Mouse (Mus musculus) erythroid progenitor cell, adult 5-6 weeks (primary cell): ENCODE data around the gene 2810021J22Rik. TPM values are rescaled to one million over a fixed set of nuclear protein-coding genes. Genes with fewer than 3 reads are reported as not detected.

Experiments
- ATAC-seq: replicated peaks from 2 replicates; pipeline ENCODE4 v1.8.0; 2016; ENCODE audit warnings: moderate number of reproducible peaks, mild to moderate bottlenecking, moderate TSS enrichment, inconsistent platforms; ENCODE audit not compliant: poor library complexity, low FRiP score, severe bottlenecking
- total RNA-seq, 2 experiments: library from RNA; stranded (forward) in 1 of 2; stranded (reverse) in 1 of 2; fragments of 150-400 nt in 1 of 2; fragments of 186-747, 209-891 nt in 1 of 2; gene quantifications; 2 replicates each; pipeline versions ENCODE4 v1.2.3 to v1.2.4; 2015 to 2017; ENCODE audit warnings: low replicate concordance in 2 of 2

The 2810021J22Rik gene
- total RNA-seq, 2 experiments from 2014 or later, result 2.7 to 11.3 TPM

DNA sequence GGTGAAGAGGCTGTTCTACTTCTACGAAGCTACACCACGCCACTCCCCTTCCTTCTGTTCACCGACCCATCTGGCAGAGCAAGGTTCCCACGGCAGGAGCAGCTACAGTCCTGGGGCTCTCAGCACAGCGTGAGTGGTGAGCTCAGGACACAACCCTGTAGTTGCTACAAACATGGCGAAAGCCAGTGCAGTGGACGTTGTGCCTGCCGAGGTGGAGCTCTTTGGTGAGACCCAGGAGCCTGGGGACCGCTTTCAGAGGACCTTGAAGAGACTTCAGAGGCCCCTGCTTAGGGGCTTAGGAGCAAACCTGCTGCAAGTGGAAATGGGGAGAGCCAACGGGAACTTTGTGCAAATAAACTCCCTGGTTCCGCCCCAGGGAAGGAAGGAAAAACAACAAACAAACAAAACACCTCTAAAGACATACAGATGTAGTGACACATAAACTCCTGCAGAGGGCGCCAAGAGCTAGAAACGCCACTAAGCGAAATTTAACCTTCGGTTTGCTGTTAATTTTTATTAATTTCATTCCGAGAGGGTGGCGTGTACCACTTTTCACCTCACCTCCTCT, 47.5 kb downstream of the 2810021J22Rik start:
- ATAC-seq, result peak; percentile 26

- peak; percentile 53 for ATAC-seq
Measured at GRCm38 (mm10) chr11:58916879-58917744, 50.1 kb downstream of the 2810021J22Rik start.

DNA sequence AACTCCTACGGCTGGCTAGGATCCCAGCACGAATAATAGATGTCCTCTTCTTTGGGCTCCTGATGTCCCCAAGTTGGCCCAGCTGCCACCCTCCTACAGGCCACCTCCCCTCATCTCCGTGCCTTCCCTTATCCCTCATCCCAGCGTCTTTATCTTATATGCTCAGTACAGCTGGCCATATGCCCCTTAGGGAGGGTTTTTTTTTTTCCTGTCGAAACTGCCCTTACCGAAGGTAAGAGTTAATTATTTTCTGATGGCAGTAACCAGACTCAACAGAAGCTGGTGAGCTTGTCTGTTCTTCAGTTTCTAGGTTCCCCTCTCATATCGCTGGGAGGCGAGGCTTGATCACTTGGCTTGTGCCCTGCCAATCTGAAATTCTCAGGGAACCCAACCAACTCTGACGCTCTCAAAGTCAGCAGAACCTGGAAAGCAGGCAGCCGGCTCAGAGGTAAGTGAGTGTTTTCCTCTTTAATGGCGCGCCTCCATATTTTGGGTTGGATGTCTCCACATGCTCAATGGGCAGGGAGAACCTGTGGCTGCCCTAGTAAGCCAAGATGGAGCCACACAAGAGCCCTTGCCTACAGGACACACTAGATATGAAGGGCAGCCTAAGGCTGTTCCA, 50.8 kb downstream of the 2810021J22Rik start, which contains the start of gene Btnl10:
TSS of gene Btnl10 (plus strand) at position 164 of the 622 bp plus-strand sequence.
- ATAC-seq, result peak; percentile 66

DNA sequence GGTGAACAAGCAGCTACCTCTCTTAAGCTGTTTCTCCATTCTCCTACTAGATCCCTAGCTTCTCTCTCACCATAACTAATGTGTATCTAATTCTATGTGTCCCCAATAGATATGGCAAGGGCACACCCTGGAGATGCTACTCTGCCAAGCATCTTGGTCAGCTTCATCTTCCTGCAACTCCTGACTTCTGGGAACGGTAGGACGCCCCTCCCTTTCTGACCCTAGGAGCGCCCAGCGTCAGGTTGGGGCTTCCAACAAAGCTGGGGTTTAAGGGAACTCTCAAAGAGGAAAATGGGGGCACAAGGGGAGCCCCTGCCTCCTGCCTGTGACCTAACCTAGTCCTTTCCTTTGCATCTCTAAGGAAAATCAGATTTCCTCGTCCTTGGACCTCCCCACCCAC, 51.7 kb downstream of the 2810021J22Rik start:
- peak; percentile 42 for ATAC-seq

DNA sequence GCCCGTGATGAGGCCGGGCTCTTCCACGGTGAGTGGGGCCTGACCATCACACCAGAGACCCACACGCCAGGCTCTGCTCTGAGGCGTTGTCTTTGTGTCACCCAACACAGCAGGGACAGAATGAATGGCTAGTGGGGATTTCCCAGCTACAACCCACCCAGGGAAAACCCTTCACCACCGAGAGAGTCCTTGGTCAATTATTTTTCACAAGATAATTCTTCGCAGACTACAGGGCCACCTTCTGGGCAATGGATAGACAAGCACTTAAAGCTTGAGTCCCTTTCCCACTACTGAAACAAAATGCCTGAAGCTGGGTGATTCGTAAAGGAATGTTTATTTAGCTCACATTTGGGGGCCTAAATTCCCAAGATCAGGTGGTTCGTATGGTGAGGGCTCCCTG, 55.4 kb downstream of the 2810021J22Rik start:
- ATAC-seq, result no peak

DNA sequence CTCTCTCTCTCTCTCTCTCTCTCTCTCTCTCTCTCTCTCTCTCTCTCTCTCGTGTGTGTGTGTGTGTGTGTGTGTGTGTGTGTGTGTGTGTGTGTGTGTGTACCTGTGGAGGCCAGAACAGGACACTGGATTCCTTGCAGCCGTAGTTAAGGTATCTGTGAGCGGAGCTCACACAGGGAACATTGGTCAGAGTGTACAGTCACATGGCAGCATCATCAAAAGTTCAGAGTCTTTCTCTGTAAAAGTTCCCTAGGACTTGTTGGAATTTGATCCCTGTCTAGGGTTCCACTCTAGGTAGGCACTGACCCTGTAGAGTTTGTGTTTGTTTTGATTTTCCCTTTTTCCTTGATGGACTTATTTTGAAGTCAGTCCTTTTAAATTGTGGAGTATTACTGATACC, 59.6 kb downstream of the 2810021J22Rik start:
- ATAC-seq, result no peak

GRCm38 (mm10) chr11:58927053-58927452, 60.0 kb downstream of the 2810021J22Rik start:
- no peak for ATAC-seq

GRCm38 (mm10) chr11:58927790-58928651, 61.0 kb downstream of the 2810021J22Rik start:
- ATAC-seq, result peak; percentile 77

GRCm38 (mm10) chr11:58929055-58929454, 62.0 kb downstream of the 2810021J22Rik start:
- ATAC-seq, result no peak

DNA sequence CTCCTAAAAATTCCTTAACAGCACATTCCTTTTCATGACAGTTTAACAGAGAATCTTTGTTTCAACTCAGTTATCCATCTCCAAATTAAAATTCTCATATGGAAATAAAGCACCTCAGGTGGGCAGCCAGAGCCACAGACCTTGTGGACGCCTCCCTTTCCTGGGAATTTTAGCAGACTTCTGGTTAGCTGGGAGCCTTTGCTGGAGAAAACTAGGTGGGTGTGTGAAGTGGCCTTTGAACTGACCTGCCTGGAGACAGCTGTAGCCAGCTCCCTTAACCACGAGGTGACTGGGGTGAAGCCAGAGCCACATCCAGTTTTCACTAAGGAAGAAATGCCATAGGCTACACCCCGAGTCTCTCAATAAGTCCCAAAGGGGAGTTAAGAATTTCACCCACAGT, 62.6 kb downstream of the 2810021J22Rik start:
- ATAC-seq, result no peak

GRCm38 (mm10) chr11:58930254-58930653, 63.2 kb downstream of the 2810021J22Rik start:
- peak; percentile 53 for ATAC-seq

GRCm38 (mm10) chr11:58931576-58931975, 64.6 kb downstream of the 2810021J22Rik start:
- no peak for ATAC-seq

Other genes starting within 250 kb of the 2810021J22Rik start
- not detected in 2 replicates for gene Olfr323, start 236.7 kb upstream of the 2810021J22Rik start, total RNA-seq (2015; ENCODE audit: low replicate concordance)
- gene Olfr323, start 236.7 kb upstream of the 2810021J22Rik start, total RNA-seq (2017; ENCODE audit: low replicate concordance), result not detected in 2 replicates
- 56.9 and 65.4 TPM in 2 replicates for gene Trim58, start 226.8 kb upstream of the 2810021J22Rik start, total RNA-seq (2015; ENCODE audit: low replicate concordance)
- gene Trim58, start 226.8 kb upstream of the 2810021J22Rik start, total RNA-seq (2017; ENCODE audit: low replicate concordance), result 45.0 and 61.1 TPM in 2 replicates
- gene Olfr322, start 208.4 kb upstream of the 2810021J22Rik start, total RNA-seq (2015; ENCODE audit: low replicate concordance), result 0.42 TPM in 1 of 2 replicates, not detected in the other
- gene Olfr322, start 208.4 kb upstream of the 2810021J22Rik start, total RNA-seq (2017; ENCODE audit: low replicate concordance), result 0.77 and 1.9 TPM in 2 replicates
- gene Olfr320, start 186.1 kb upstream of the 2810021J22Rik start, total RNA-seq (2015; ENCODE audit: low replicate concordance), result not detected in 2 replicates
- not detected in 2 replicates for gene Olfr320, start 186.1 kb upstream of the 2810021J22Rik start, total RNA-seq (2017; ENCODE audit: low replicate concordance)
- not detected in 2 replicates for gene Olfr319, start 168.1 kb upstream of the 2810021J22Rik start, total RNA-seq (2015; ENCODE audit: low replicate concordance)
- gene Olfr319, start 168.1 kb upstream of the 2810021J22Rik start, total RNA-seq (2017; ENCODE audit: low replicate concordance), result not detected in 2 replicates
- not detected in 2 replicates for gene Olfr318, start 143.2 kb upstream of the 2810021J22Rik start, total RNA-seq (2015; ENCODE audit: low replicate concordance)
- gene Olfr318, start 143.2 kb upstream of the 2810021J22Rik start, total RNA-seq (2017; ENCODE audit: low replicate concordance), result not detected in 2 replicates
- gene Olfr317, start 128.0 kb upstream of the 2810021J22Rik start, total RNA-seq (2015; ENCODE audit: low replicate concordance), result not detected in 2 replicates
- gene Olfr317, start 128.0 kb upstream of the 2810021J22Rik start, total RNA-seq (2017; ENCODE audit: low replicate concordance), result not detected in 2 replicates
- not detected in 2 replicates for gene Olfr316, start 114.5 kb upstream of the 2810021J22Rik start, total RNA-seq (2015; ENCODE audit: low replicate concordance)
- gene Olfr316, start 114.5 kb upstream of the 2810021J22Rik start, total RNA-seq (2017; ENCODE audit: low replicate concordance), result not detected in 2 replicates
- gene Olfr315, start 94.0 kb upstream of the 2810021J22Rik start, total RNA-seq (2015; ENCODE audit: low replicate concordance), result not detected in 2 replicates
- not detected in 2 replicates for gene Olfr315, start 94.0 kb upstream of the 2810021J22Rik start, total RNA-seq (2017; ENCODE audit: low replicate concordance)
- gene Olfr314, start 84.3 kb upstream of the 2810021J22Rik start, total RNA-seq (2015; ENCODE audit: low replicate concordance), result not detected in 2 replicates
- gene Olfr314, start 84.3 kb upstream of the 2810021J22Rik start, total RNA-seq (2017; ENCODE audit: low replicate concordance), result not detected in 2 replicates
- gene Fam183b, start 65.3 kb upstream of the 2810021J22Rik start, total RNA-seq (2015; ENCODE audit: low replicate concordance), result not detected in 2 replicates
- not detected in 2 replicates for gene Fam183b, start 65.3 kb upstream of the 2810021J22Rik start, total RNA-seq (2017; ENCODE audit: low replicate concordance)
- gene Olfr313, start 52.2 kb upstream of the 2810021J22Rik start, total RNA-seq (2015; ENCODE audit: low replicate concordance), result not detected in 2 replicates
- not detected in 2 replicates for gene Olfr313, start 52.2 kb upstream of the 2810021J22Rik start, total RNA-seq (2017; ENCODE audit: low replicate concordance)
- gene Olfr312, start 38.0 kb upstream of the 2810021J22Rik start, total RNA-seq (2015; ENCODE audit: low replicate concordance), result not detected in 2 replicates
- not detected in 2 replicates for gene Olfr312, start 38.0 kb upstream of the 2810021J22Rik start, total RNA-seq (2017; ENCODE audit: low replicate concordance)
- gene Olfr311, start 28.0 kb upstream of the 2810021J22Rik start, total RNA-seq (2015; ENCODE audit: low replicate concordance), result not detected in 2 replicates
- gene Olfr311, start 28.0 kb upstream of the 2810021J22Rik start, total RNA-seq (2017; ENCODE audit: low replicate concordance), result not detected in 2 replicates
- 11.5 and 13.4 TPM in 2 replicates for gene Gm12258, start 20.1 kb upstream of the 2810021J22Rik start, total RNA-seq (2015; ENCODE audit: low replicate concordance)
- 11.0 and 32.9 TPM in 2 replicates for gene Gm12258, start 20.1 kb upstream of the 2810021J22Rik start, total RNA-seq (2017; ENCODE audit: low replicate concordance)
- 79.2 and 83.3 TPM in 2 replicates for gene Zfp39, start 37.0 kb downstream of the 2810021J22Rik start, total RNA-seq (2015; ENCODE audit: low replicate concordance)
- 44.4 and 49.4 TPM in 2 replicates for gene Zfp39, start 37.0 kb downstream of the 2810021J22Rik start, total RNA-seq (2017; ENCODE audit: low replicate concordance)
- 407 and 422 TPM in 2 replicates for gene Btnl10, start 50.7 kb downstream of the 2810021J22Rik start, total RNA-seq (2015; ENCODE audit: low replicate concordance)
- gene Btnl10, start 50.7 kb downstream of the 2810021J22Rik start, total RNA-seq (2017; ENCODE audit: low replicate concordance), result 484 and 553 TPM in 2 replicates
- gene Rnf187, start 71.7 kb downstream of the 2810021J22Rik start, total RNA-seq (2015; ENCODE audit: low replicate concordance), result 104 and 109 TPM in 2 replicates
- 104 and 117 TPM in 2 replicates for gene Rnf187, start 71.7 kb downstream of the 2810021J22Rik start, total RNA-seq (2017; ENCODE audit: low replicate concordance)
- gene Hist3h2ba, start 81.7 kb downstream of the 2810021J22Rik start, total RNA-seq (2015; ENCODE audit: low replicate concordance), result 265 and 290 TPM in 2 replicates
- 136 and 409 TPM in 2 replicates for gene Hist3h2ba, start 81.7 kb downstream of the 2810021J22Rik start, total RNA-seq (2017; ENCODE audit: low replicate concordance)
- gene Hist3h2a, start 87.5 kb downstream of the 2810021J22Rik start, total RNA-seq (2015; ENCODE audit: low replicate concordance), result 186 and 192 TPM in 2 replicates
- 1,299 and 1,489 TPM in 2 replicates for gene Hist3h2a, start 87.5 kb downstream of the 2810021J22Rik start, total RNA-seq (2017; ENCODE audit: low replicate concordance)
- 0.36 and 0.84 TPM in 2 replicates for gene Trim17, start 87.5 kb downstream of the 2810021J22Rik start, total RNA-seq (2015; ENCODE audit: low replicate concordance)
- gene Trim17, start 87.5 kb downstream of the 2810021J22Rik start, total RNA-seq (2017; ENCODE audit: low replicate concordance), result 1.2 TPM in 2 replicates
- gene Trim11, start 110.9 kb downstream of the 2810021J22Rik start, total RNA-seq (2015; ENCODE audit: low replicate concordance), result 10.1 and 18.0 TPM in 2 replicates
- 11.3 and 15.2 TPM in 2 replicates for gene Trim11, start 110.9 kb downstream of the 2810021J22Rik start, total RNA-seq (2017; ENCODE audit: low replicate concordance)